Mouse (Mus musculus): Measurements from ENCODE around the gene Dock2. TPM values are rescaled to one million over a fixed set of nuclear protein-coding genes. Genes with fewer than 3 reads are reported as not detected.

Dock2 gene
- polyA plus RNA-seq, 1 experiment: not detected

GRCm38 (mm10) chr11:34468571-34468970, 315.1 kb downstream of the Dock2 start:
- H3K9me3 ChIP-seq (replicated peaks; ENCODE audit: control insufficient read depth, insufficient read depth, low read length, poor library complexity, severe bottlenecking): no peaks in the 10 kb centered on the region
- no peak overlapping the region for H3K4me3 ChIP-seq (ENCODE audit: low read depth, low read length)
- H3K9ac ChIP-seq (ENCODE audit: low read depth, poor library complexity, severe bottlenecking): no peak overlapping the region
- no peaks in the 10 kb centered on the region for H3K4me1 ChIP-seq (ENCODE audit: control insufficient read depth, insufficient read depth, low read length)
- no peaks in the 10 kb centered on the region for H3K27me3 ChIP-seq (ENCODE audit: control insufficient read depth, insufficient read depth, low read length, poor library complexity, severe bottlenecking)
- no peak for TF ChIP-seq EP300 (IDR thresholded peaks at IDR 0.05; ENCODE audit: insufficient read depth, low read depth, low read length)
- TF ChIP-seq CTCF (IDR thresholded peaks at IDR 0.05; ENCODE audit: low read depth, low read length): no peak
- no peak for TF ChIP-seq POLR2A (IDR thresholded peaks at IDR 0.05; ENCODE audit: insufficient read depth, low read length)
- no peak overlapping the region for H3K27ac ChIP-seq (ENCODE audit: insufficient read depth, low read length)
- no peaks in the 10 kb centered on the region for H3K36me3 ChIP-seq (ENCODE audit: control insufficient read depth, insufficient read depth, low read length, poor library complexity, severe bottlenecking)

- Histone ChIP-seq H3K4me3 (ENCODE audit: low read depth, low read length) (no peak overlapping the region), H3K9me3 (replicated peaks; ENCODE audit: control insufficient read depth, insufficient read depth, low read length, poor library complexity, severe bottlenecking) (no peaks in the 10 kb centered on the region), H3K27me3 (ENCODE audit: control insufficient read depth, insufficient read depth, low read length, poor library complexity, severe bottlenecking) (no peaks in the 10 kb centered on the region), H3K36me3 (ENCODE audit: control insufficient read depth, insufficient read depth, low read length, poor library complexity, severe bottlenecking) (no peaks in the 10 kb centered on the region), H3K27ac (ENCODE audit: insufficient read depth, low read length) (no peak overlapping the region), H3K9ac (ENCODE audit: low read depth, poor library complexity, severe bottlenecking) (no peak overlapping the region), H3K4me1 (ENCODE audit: control insufficient read depth, insufficient read depth, low read length) (no peaks in the 10 kb centered on the region)
- no peak for TF ChIP-seq CTCF (IDR thresholded peaks at IDR 0.05; ENCODE audit: low read depth, low read length)
Observed at GRCm38 (mm10) chr11:34467056-34467455, 316.6 kb downstream of the Dock2 start.

GRCm38 (mm10) chr11:34449944-34450343, 333.7 kb downstream of the Dock2 start:
- no peaks in the 10 kb centered on the region for H3K27me3 ChIP-seq (ENCODE audit: control insufficient read depth, insufficient read depth, low read length, poor library complexity, severe bottlenecking)
- no peak for TF ChIP-seq POLR2A (IDR thresholded peaks at IDR 0.05; ENCODE audit: insufficient read depth, low read length)
- no peak for TF ChIP-seq CTCF (IDR thresholded peaks at IDR 0.05; ENCODE audit: low read depth, low read length)
- no peak for TF ChIP-seq EP300 (IDR thresholded peaks at IDR 0.05; ENCODE audit: insufficient read depth, low read depth, low read length)
- H3K36me3 ChIP-seq (ENCODE audit: control insufficient read depth, insufficient read depth, low read length, poor library complexity, severe bottlenecking): no peaks in the 10 kb centered on the region
- no peaks in the 10 kb centered on the region for H3K4me1 ChIP-seq (ENCODE audit: control insufficient read depth, insufficient read depth, low read length)
- H3K27ac ChIP-seq (ENCODE audit: insufficient read depth, low read length): no peak overlapping the region
- no peak overlapping the region for H3K4me3 ChIP-seq (ENCODE audit: low read depth, low read length)
- H3K9ac ChIP-seq (ENCODE audit: low read depth, poor library complexity, severe bottlenecking): no peak overlapping the region
- no peaks in the 10 kb centered on the region for H3K9me3 ChIP-seq (replicated peaks; ENCODE audit: control insufficient read depth, insufficient read depth, low read length, poor library complexity, severe bottlenecking)

GRCm38 (mm10) chr11:34447891-34448290, 335.8 kb downstream of the Dock2 start:
- TF ChIP-seq POLR2A (IDR thresholded peaks at IDR 0.05; ENCODE audit: insufficient read depth, low read length) (no peak), CTCF (IDR thresholded peaks at IDR 0.05; ENCODE audit: low read depth, low read length) (no peak), EP300 (IDR thresholded peaks at IDR 0.05; ENCODE audit: insufficient read depth, low read depth, low read length) (no peak)
- no peaks in the 10 kb centered on the region for H3K9me3 ChIP-seq (replicated peaks; ENCODE audit: control insufficient read depth, insufficient read depth, low read length, poor library complexity, severe bottlenecking)
- no peak overlapping the region for H3K9ac ChIP-seq (ENCODE audit: low read depth, poor library complexity, severe bottlenecking)
- H3K36me3 ChIP-seq (ENCODE audit: control insufficient read depth, insufficient read depth, low read length, poor library complexity, severe bottlenecking): no peaks in the 10 kb centered on the region
- H3K4me3 ChIP-seq (ENCODE audit: low read depth, low read length): no peak overlapping the region
- no peak overlapping the region for H3K27ac ChIP-seq (ENCODE audit: insufficient read depth, low read length)
- H3K27me3 ChIP-seq (ENCODE audit: control insufficient read depth, insufficient read depth, low read length, poor library complexity, severe bottlenecking): no peaks in the 10 kb centered on the region
- H3K4me1 ChIP-seq (ENCODE audit: control insufficient read depth, insufficient read depth, low read length): no peaks in the 10 kb centered on the region

GRCm38 (mm10) chr11:34438429-34438828, 345.3 kb downstream of the Dock2 start:
- no peak overlapping the region for H3K9ac ChIP-seq (ENCODE audit: low read depth, poor library complexity, severe bottlenecking)
- H3K27me3 ChIP-seq (ENCODE audit: control insufficient read depth, insufficient read depth, low read length, poor library complexity, severe bottlenecking): no peaks in the 10 kb centered on the region
- H3K27ac ChIP-seq (ENCODE audit: insufficient read depth, low read length): no peak overlapping the region
- no peaks in the 10 kb centered on the region for H3K4me1 ChIP-seq (ENCODE audit: control insufficient read depth, insufficient read depth, low read length)
- no peaks in the 10 kb centered on the region for H3K9me3 ChIP-seq (replicated peaks; ENCODE audit: control insufficient read depth, insufficient read depth, low read length, poor library complexity, severe bottlenecking)
- no peak for TF ChIP-seq CTCF (IDR thresholded peaks at IDR 0.05; ENCODE audit: low read depth, low read length)
- TF ChIP-seq POLR2A (IDR thresholded peaks at IDR 0.05; ENCODE audit: insufficient read depth, low read length): no peak
- no peak for TF ChIP-seq EP300 (IDR thresholded peaks at IDR 0.05; ENCODE audit: insufficient read depth, low read depth, low read length)
- no peaks in the 10 kb centered on the region for H3K36me3 ChIP-seq (ENCODE audit: control insufficient read depth, insufficient read depth, low read length, poor library complexity, severe bottlenecking)
- no peak overlapping the region for H3K4me3 ChIP-seq (ENCODE audit: low read depth, low read length)

GRCm38 (mm10) chr11:34437446-34437845, 346.2 kb downstream of the Dock2 start:
- TF ChIP-seq CTCF (IDR thresholded peaks at IDR 0.05; ENCODE audit: low read depth, low read length): no peak
- 0 out of 2 replicates have a peak, but pooled peaks have one; percentile 43 for TF ChIP-seq EP300 (IDR thresholded peaks at IDR 0.05; ENCODE audit: insufficient read depth, low read depth, low read length)
- Histone ChIP-seq H3K9me3 (replicated peaks; ENCODE audit: control insufficient read depth, insufficient read depth, low read length, poor library complexity, severe bottlenecking) (no peaks in the 10 kb centered on the region), H3K4me1 (ENCODE audit: control insufficient read depth, insufficient read depth, low read length) (no peaks in the 10 kb centered on the region), H3K4me3 (ENCODE audit: low read depth, low read length) (no peak overlapping the region), H3K27me3 (ENCODE audit: control insufficient read depth, insufficient read depth, low read length, poor library complexity, severe bottlenecking) (no peaks in the 10 kb centered on the region), H3K9ac (ENCODE audit: low read depth, poor library complexity, severe bottlenecking) (no peak overlapping the region), H3K27ac (ENCODE audit: insufficient read depth, low read length) (no peak overlapping the region), H3K36me3 (ENCODE audit: control insufficient read depth, insufficient read depth, low read length, poor library complexity, severe bottlenecking) (no peaks in the 10 kb centered on the region)
